Mouse (Mus musculus) embryonic facial prominence, embryonic 12.5 days (tissue): ENCODE data around the gene Med10. TPM values are rescaled to one million over a fixed set of nuclear protein-coding genes. Genes with fewer than 3 reads are reported as not detected.

ENCODE experiments used
- ATAC-seq: fragments of 200-750 bp; cut with Nextera tagmentation; 2 replicates; pipeline ENCODE4 v1.8.0; 2017; ENCODE audit not compliant: insufficient number of reproducible peaks, insufficient read depth, low FRiP score, low TSS enrichment
- H3K27ac ChIP-seq: fragments of 300-500 bp; sonication (generic); 2 replicates; pipeline ENCODE4 v1.5.1; 2016; ENCODE audit warnings: mild to moderate bottlenecking
- H3K27me3 ChIP-seq: fragments of 300-500 bp; sonication (generic); 2 replicates; pipeline ENCODE4 v1.6.1; 2016; ENCODE audit warnings: mild to moderate bottlenecking, moderate library complexity
- H3K36me3 ChIP-seq: fragments of 300-500 bp; sonication (generic); 2 replicates; pipeline ENCODE4 v1.6.1; 2016; ENCODE audit warnings: mild to moderate bottlenecking
- H3K4me1 ChIP-seq: fragments of 300-500 bp; sonication (generic); 2 replicates; pipeline ENCODE4 v1.6.1; 2016
- H3K4me2 ChIP-seq: fragments of 300-500 bp; sonication (generic); replicated peaks from 2 replicates; pipeline ENCODE4 v1.6.1; 2016; ENCODE audit warnings: mild to moderate bottlenecking, moderate library complexity
- H3K4me3 ChIP-seq: fragments of 300-500 bp; sonication (generic); 2 replicates; pipeline ENCODE4 v1.5.1; 2016; ENCODE audit warnings: mild to moderate bottlenecking
- H3K9ac ChIP-seq: fragments of 300-500 bp; sonication (generic); 2 replicates; pipeline ENCODE4 v1.6.1; 2016; ENCODE audit warnings: mild to moderate bottlenecking, moderate library complexity
- H3K9me3 ChIP-seq: fragments of 300-500 bp; sonication (generic); 2 replicates; pipeline ENCODE4 v1.6.1; 2016; ENCODE audit warnings: mild to moderate bottlenecking, moderate library complexity
- WGBS: fragments of 180-500 bp; shearing (Covaris S2); methylation state at CpG from one replicate; pipeline ENCODE4 v1.1.7; 2016; 5-methylcytosine and 5-hydroxymethylcytosine counted together
- polyA plus RNA-seq: library from polyadenylated mRNA; unstranded; fragments of >200 nt; fragmentation: Nextera tagmentation; extraction: Ambion mirVana; gene quantifications from 2 replicates; pipeline ENCODE4 v1.2.1, GENCODE M21; 2016

The Med10 gene
- polyA plus RNA-seq, 1 experiment from 2014 or later, result 155 TPM

DNA sequence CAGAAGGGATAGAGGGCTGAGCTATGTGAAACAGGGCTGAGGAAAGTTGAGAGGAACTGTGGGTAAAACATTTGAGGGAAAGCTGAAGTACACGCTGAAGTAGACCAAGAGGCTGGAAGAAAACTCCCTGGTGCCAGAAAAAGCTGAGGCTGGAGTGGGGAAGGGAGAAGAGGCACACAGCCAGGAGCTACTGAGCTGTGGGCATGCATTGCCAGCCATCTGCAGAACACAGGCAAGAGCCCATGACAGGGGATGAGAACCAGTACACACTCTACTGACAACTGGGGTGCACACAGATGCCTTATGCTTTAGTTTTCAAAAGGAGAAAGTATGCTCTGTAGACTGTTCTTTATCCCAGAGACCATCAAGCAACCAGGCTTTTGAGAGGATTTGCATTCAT lies 43.4 kb downstream of the Med10 start:
- Histone ChIP-seq H3K4me2 (no peak overlapping the region), H3K27me3 (no peaks in the 10 kb centered on the region), H3K36me3 (no peaks in the 10 kb centered on the region), H3K27ac (no peak overlapping the region), H3K9ac (no peak overlapping the region), H3K9me3 (no peaks in the 10 kb centered on the region), H3K4me1 (no peaks in the 10 kb centered on the region), H3K4me3 (no peak overlapping the region)
- 77% methylated on average over 1 of the region's 1 CpGs for WGBS
- ATAC-seq, result no peak

DNA sequence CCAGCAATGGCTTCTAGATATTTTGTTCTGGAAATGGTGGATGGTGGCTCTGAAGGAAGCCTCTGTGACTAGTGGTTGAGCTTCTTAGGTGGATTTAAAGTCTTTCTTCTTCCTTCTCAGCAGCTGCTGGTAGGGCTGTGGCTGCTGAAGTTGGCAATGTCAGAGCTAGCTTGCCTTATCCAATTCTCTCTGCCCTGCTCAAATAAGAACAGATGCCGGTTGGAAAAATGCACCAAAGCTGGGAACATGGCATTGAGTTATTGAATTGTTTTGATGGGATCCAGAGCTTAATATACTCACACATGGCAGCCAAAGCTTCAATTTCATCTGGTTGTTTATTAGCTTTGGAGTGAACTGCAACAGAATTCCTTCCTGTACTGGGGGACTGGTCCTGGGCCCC lies 47.4 kb downstream of the Med10 start:
- no peaks in the 10 kb centered on the region for H3K9me3 ChIP-seq
- 63% methylated on average over 1 of the region's 1 CpGs for WGBS
- no peaks in the 10 kb centered on the region for H3K27me3 ChIP-seq
- no peak overlapping the region for H3K9ac ChIP-seq
- H3K4me1 ChIP-seq, result no peaks in the 10 kb centered on the region
- no peak for ATAC-seq
- H3K4me2 ChIP-seq, result no peak overlapping the region
- H3K27ac ChIP-seq, result no peak overlapping the region
- H3K36me3 ChIP-seq, result no peaks in the 10 kb centered on the region
- no peak overlapping the region for H3K4me3 ChIP-seq

- Histone ChIP-seq H3K9me3 (no peaks in the 10 kb centered on the region), H3K9ac (no peak overlapping the region), H3K4me1 (no peaks in the 10 kb centered on the region), H3K4me2 (no peak overlapping the region), H3K27me3 (no peaks in the 10 kb centered on the region), H3K27ac (no peak overlapping the region), H3K4me3 (no peak overlapping the region), H3K36me3 (no peaks in the 10 kb centered on the region)
- 68% methylated on average over 5 of the region's 5 CpGs for WGBS
- no peak for ATAC-seq
Measured at GRCm38 (mm10) chr13:69852313-69852712, 50.1 kb downstream of the Med10 start.

DNA sequence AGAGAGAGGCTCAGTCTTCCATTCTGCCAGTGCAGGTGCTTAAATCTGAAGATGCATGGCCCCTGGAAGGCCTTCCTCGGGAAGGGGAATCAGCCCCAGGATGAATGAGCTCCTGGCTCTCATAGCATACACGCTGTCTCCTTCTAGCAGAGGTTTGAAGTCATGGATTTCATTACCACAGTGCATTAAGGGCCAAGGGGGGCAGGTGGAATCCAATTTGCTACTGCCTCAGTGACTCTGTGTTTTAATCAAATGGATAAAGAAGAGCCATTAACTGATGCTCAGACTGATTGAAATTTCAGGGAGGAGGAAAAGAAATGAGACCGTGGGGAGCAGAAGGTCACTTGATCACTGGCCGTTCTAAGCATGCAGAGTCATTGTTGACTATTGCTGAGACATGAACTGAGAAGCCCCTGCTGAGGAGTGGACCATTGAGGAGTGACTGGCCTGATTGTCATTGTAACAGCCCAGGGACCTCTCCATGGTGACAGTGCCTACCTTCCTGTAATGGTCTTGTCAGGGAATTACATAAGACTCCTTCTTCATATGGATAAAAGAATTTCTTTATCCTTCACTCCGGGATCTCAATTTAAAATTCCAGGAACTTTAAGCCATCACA lies 51.3 kb downstream of the Med10 start:
- H3K4me3 ChIP-seq, result no peak overlapping the region
- H3K4me2 ChIP-seq, result no peak overlapping the region
- H3K36me3 ChIP-seq, result no peaks in the 10 kb centered on the region
- no peaks in the 10 kb centered on the region for H3K4me1 ChIP-seq
- H3K27me3 ChIP-seq, result no peaks in the 10 kb centered on the region
- H3K27ac ChIP-seq, result no peak overlapping the region
- ATAC-seq, result no peak
- no peaks in the 10 kb centered on the region for H3K9me3 ChIP-seq
- H3K9ac ChIP-seq, result no peak overlapping the region
- 69% methylated on average over 5 of the region's 5 CpGs for WGBS

GRCm38 (mm10) chr13:69855941-69856340 lies 53.7 kb downstream of the Med10 start:
- Histone ChIP-seq H3K4me1 (no peaks in the 10 kb centered on the region), H3K36me3 (no peaks in the 10 kb centered on the region), H3K27me3 (no peaks in the 10 kb centered on the region), H3K4me3 (no peak overlapping the region), H3K27ac (no peak overlapping the region), H3K9ac (no peak overlapping the region), H3K9me3 (no peaks in the 10 kb centered on the region), H3K4me2 (no peak overlapping the region)
- 93% methylated on average over 1 of the region's 1 CpGs for WGBS
- no peak for ATAC-seq

DNA sequence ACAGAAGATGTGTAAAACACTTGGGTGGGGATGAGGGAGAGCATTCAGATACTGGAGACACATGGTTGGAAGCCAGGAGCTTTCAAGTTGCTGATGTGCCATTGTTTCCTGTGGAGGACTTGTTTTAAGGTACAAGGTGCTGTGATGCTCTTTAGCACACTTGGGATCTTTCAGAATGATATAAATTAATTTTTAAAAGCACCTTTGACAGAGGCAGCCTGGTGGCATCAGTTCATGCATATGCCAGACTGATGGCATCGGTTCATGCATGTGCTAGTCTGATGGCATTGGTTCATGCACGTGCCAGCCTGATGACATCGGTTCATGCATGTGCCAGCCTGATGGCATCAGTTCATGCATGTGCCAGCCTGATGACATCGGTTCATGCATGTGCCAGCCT lies 60.1 kb downstream of the Med10 start:
- Histone ChIP-seq H3K4me1 (no peaks in the 10 kb centered on the region), H3K27me3 (no peaks in the 10 kb centered on the region), H3K4me3 (no peak overlapping the region), H3K4me2 (no peak overlapping the region), H3K27ac (no peak overlapping the region), H3K9me3 (no peaks in the 10 kb centered on the region), H3K36me3 (no peaks in the 10 kb centered on the region), H3K9ac (no peak overlapping the region)
- 97% methylated on average over 4 of the region's 4 CpGs for WGBS
- no peak for ATAC-seq

DNA sequence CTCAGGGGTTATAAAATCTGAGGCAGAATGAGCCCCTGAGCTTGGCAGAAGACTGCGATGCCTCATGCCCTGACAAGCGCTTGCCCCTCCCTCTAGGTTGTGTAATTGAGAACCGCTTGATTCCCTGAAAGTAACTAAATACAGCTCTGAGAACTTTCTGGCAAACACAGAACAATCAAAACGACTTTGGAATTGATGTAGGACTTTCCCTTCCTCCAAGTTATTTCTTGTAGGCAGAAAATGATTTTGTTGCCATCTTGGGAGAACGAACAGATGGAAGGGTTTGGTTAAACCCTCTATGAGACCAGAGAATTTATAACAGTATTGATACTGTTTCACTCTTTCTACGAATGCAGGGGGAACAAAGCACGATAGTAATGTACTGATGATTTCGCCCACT lies 62.7 kb downstream of the Med10 start:
- no peaks in the 10 kb centered on the region for H3K9me3 ChIP-seq
- no peak for ATAC-seq
- no peak overlapping the region for H3K27ac ChIP-seq
- H3K4me1 ChIP-seq, result no peaks in the 10 kb centered on the region
- H3K9ac ChIP-seq, result no peak overlapping the region
- H3K27me3 ChIP-seq, result no peaks in the 10 kb centered on the region
- WGBS, result 79% methylated on average over 8 of the region's 8 CpGs
- H3K4me3 ChIP-seq, result no peak overlapping the region
- no peak overlapping the region for H3K4me2 ChIP-seq
- H3K36me3 ChIP-seq, result no peaks in the 10 kb centered on the region

Other genes with a start within 250 kb of the Med10 start
- 28.3 and 32.5 TPM in 2 replicates for gene Srd5a1, start 191.0 kb upstream of the Med10 start, polyA plus RNA-seq
- gene Ube2ql1, start 62.5 kb upstream of the Med10 start, polyA plus RNA-seq, result 2.8 and 3.6 TPM in 2 replicates